Mouse (Mus musculus) heart, postnatal 4 days (tissue): ENCODE results near the gene Slfn9. TPM values are rescaled to one million over a fixed set of nuclear protein-coding genes. Genes with fewer than 3 reads are reported as not detected.
A peak's percentile ranks its signal among the peaks of the same experiment; 100 is the strongest.
"Not testable (repeated sequence)": the region's sequence is repeated elsewhere in the genome, so short reads cannot be mapped to it uniquely, and the experiment has no call there.

ENCODE experiments used
- DNase-seq: peaks from one replicate; pipeline ENCODE4 v3.0.0; 2021
- total RNA-seq, 2 experiments: library from RNA; stranded (reverse); gene quantifications; 2 replicates each; pipeline ENCODE4 v1.2.3; 2021

Gene Slfn9
- total RNA-seq = 10 to 100 TPM; 14.2 to 14.7 TPM

GRCm38 (mm10) chr11:82991469-82992166, at the start of gene Slfn9:
Gene Slfn9 (minus strand): TSS chr11:82991830.
- DNase-seq = peak; percentile 73

- no peak for DNase-seq
Measured at GRCm38 (mm10) chr11:83041000-83041399, 49.4 kb upstream of the Slfn9 start.

- DNase-seq = peak; percentile 6
Measured at GRCm38 (mm10) chr11:83040325-83040724, 48.7 kb upstream of the Slfn9 start.

GRCm38 (mm10) chr11:83039796-83040195, 48.2 kb upstream of the Slfn9 start:
- no peak for DNase-seq

GRCm38 (mm10) chr11:83039156-83039555, 47.5 kb upstream of the Slfn9 start:
- DNase-seq = no peak

GRCm38 (mm10) chr11:83038686-83039085, 47.1 kb upstream of the Slfn9 start:
- not testable (repeated sequence) for DNase-seq

GRCm38 (mm10) chr11:83020621-83021020, 29.0 kb upstream of the Slfn9 start, which contains the start of gene Slfn8:
Gene Slfn8 (minus strand): TSS chr11:83020810.
- DNase-seq = peak; percentile 24

GRCm38 (mm10) chr11:83019561-83020519, 28.2 kb upstream of the Slfn9 start:
- DNase-seq = peak; percentile 5

- no peak for DNase-seq
Measured at GRCm38 (mm10) chr11:83016093-83016492, 24.5 kb upstream of the Slfn9 start.

- DNase-seq = no peak
Measured at GRCm38 (mm10) chr11:83013356-83013755, 21.7 kb upstream of the Slfn9 start.

- DNase-seq = peak; percentile 63
Measured at GRCm38 (mm10) chr11:82990612-82991385, 831 bp downstream of the Slfn9 start.

GRCm38 (mm10) chr11:82989357-82989756, 2.3 kb downstream of the Slfn9 start:
- DNase-seq = peak; percentile 25

GRCm38 (mm10) chr11:82987621-82988020, 4.0 kb downstream of the Slfn9 start:
- DNase-seq = no peak

GRCm38 (mm10) chr11:82983193-82983592, 8.4 kb downstream of the Slfn9 start:
- no peak for DNase-seq

GRCm38 (mm10) chr11:82982409-82982808, 9.2 kb downstream of the Slfn9 start:
- not testable (repeated sequence) for DNase-seq

GRCm38 (mm10) chr11:82973916-82974315, 17.7 kb downstream of the Slfn9 start:
- no peak for DNase-seq

GRCm38 (mm10) chr11:82971590-82971974, 20.0 kb downstream of the Slfn9 start:
- no peak for DNase-seq

- peak; percentile 61 for DNase-seq
Measured at GRCm38 (mm10) chr11:82970712-82971589, 20.7 kb downstream of the Slfn9 start.

- no peak for DNase-seq
Measured at GRCm38 (mm10) chr11:82962215-82962614, 29.4 kb downstream of the Slfn9 start.

- DNase-seq = no peak
Measured at GRCm38 (mm10) chr11:82961743-82962142, 29.9 kb downstream of the Slfn9 start.

GRCm38 (mm10) chr11:82959613-82960012, 32.0 kb downstream of the Slfn9 start:
- DNase-seq = peak; percentile 57
